Mouse (Mus musculus): Measurements from ENCODE around the gene Htatip2.

DNA sequence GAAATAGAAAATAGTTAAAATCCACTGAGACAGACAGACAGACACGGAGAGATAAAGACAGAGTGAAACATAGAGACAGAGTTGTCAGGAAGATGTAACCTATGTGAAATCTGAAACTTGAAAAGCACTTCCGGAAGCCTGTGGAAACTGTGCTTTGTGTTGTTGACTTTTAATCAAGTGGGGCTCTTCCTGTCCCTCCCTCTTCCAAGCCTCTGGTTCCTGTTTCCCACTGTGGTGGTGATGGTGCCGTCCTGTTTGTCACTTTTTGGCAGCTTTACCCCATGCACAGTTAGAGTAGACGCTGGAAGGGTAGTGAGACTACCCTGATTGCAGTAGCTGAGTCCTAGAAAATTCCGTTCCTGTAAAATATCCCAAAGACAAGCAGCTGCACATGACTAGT, 17.4 kb upstream of the Htatip2 start:
- TF ChIP-seq HCFC1 (IDR thresholded peaks at IDR 0.05; ENCODE audit: borderline replicate concordance, insufficient read depth, low read length) (no peak), ZC3H11A (IDR thresholded peaks at IDR 0.05; ENCODE audit: borderline replicate concordance, low read depth, low read length) (no peak), CHD2 (IDR thresholded peaks at IDR 0.05; ENCODE audit: low read depth, low read length) (no peak), MAFK (IDR thresholded peaks at IDR 0.05; ENCODE audit: insufficient read depth, low read depth, low read length) (no peak), ZNF384 (IDR thresholded peaks at IDR 0.05; ENCODE audit: low read depth, low read length) (no peak)

Measured in ES-E14 (cell line).